Mouse (Mus musculus) c-Kit-positive CD71-positive TER-119-positive erythroid progenitor cells, embryonic 14.5 days (primary cell): ENCODE data around the gene Map3k14.
"Not testable (repeated sequence)": the region's sequence is repeated elsewhere in the genome, so short reads cannot be mapped to it uniquely, and the experiment has no call there.

Experiments used
- DNase-seq: peaks from one replicate; pipeline ENCODE4 v3.0.0-alpha.2; 2013; ENCODE audit warnings: low spot score

Map3k14 gene

GRCm38 (mm10) chr11:103267346-103268219, at the start of gene Map3k14:
TSS of gene Map3k14 (minus strand) at chr11:103267472.
- DNase-seq = peak; percentile 93

DNA sequence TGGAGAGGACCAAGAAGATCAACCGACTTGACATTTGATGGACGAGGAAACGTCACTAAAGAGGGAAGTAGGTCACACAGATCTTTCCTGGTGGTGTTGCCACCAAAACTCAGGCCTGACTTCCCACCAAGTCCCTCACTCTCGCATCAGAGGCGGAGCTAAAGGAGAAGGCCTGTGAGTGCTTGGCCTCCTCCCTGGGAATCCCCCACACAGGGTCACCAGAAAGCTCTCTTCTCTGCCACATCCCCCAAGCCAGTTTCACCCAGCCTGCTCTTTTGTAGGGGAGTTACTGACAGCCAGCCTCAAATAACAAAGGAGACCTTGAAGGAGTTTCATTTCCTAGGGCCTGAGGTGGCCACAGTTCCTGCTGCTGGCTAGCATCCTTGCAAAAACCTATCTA, 48.1 kb upstream of the Map3k14 start:
- DNase-seq = no peak

DNA sequence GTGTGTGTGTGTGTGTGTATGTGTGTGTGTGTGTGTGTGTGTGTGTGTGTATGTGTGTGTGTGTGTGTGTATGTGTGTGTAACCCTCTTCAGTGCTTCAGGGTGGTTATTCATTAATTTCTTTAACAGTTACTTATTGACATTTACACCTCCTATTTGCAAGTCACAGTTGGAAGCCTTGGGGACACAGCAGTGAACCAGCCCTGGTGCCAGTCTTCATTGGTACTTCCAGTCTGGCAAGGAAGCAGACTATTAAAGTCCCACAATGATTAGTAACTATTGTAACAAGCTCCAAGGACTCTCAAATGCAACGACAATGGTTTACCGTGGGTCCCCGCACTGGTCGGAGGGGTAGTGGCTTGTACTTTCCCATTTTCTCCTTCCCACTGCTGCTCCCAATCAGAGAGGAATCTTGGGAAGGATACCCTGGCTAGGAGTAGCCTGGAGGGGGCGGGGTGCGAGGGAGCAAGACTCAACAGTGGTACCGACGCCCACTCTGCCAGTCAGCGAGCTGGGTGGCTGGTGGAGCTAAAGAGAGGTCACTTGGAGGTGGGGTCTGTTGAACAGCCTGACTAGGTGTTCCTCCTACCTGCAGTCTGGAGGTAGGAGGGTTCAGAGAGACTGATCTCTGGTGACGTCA, 47.6 kb upstream of the Map3k14 start:
- DNase-seq = no peak

DNA sequence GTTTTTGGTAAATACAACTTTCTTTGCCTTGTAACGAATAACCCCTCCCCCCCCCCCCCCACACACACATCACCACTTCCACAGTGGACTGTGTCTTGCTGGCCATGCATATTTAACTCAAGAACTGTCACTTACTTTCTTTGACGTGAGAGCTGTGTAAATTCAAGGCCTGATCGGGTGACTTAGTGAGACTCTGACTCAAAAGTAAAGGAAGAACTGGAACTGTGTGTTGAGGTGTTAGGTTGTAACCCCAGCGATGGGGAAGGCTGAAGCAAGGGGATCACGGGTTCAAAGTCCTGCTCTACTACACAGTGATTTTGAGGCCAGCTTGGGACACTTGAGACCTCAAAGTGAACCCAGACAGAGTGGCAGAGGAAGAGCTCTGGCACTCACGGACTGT, 46.3 kb upstream of the Map3k14 start:
- no peak for DNase-seq

GRCm38 (mm10) chr11:103312655-103313255, 45.5 kb upstream of the Map3k14 start:
- no peak for DNase-seq

DNA sequence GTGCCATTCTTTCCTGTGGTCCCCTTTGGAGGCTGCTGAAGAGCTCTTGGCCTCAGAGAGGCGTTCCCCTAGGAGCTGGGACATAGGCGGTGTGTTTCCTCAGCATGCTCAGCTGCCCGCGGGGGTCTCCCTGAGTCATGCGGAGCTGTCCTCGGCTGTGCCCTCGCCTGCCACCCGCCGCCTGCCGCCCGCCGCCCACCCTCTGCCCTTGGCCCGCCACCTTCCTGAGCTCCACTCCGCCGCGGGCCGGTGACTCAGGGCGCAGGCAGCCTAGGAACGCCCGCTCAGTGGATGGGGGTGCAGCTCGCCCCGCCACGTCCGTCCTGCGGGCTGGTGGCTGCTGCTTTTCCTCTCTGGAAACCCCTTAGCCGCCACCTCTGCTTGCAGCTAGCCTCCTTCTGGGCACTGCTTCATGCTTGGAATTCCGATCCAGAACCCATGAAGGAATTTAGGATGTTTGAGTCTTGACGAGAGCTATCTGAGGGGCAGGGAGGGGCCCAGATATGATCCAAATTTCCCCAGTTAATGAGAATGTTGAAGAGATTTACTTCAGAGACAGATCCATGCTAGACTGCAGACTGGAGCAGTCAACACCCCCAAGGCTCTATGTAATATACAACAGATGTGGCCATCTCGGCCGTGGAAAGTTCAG, 44.8 kb upstream of the Map3k14 start:
- DNase-seq = no peak

DNA sequence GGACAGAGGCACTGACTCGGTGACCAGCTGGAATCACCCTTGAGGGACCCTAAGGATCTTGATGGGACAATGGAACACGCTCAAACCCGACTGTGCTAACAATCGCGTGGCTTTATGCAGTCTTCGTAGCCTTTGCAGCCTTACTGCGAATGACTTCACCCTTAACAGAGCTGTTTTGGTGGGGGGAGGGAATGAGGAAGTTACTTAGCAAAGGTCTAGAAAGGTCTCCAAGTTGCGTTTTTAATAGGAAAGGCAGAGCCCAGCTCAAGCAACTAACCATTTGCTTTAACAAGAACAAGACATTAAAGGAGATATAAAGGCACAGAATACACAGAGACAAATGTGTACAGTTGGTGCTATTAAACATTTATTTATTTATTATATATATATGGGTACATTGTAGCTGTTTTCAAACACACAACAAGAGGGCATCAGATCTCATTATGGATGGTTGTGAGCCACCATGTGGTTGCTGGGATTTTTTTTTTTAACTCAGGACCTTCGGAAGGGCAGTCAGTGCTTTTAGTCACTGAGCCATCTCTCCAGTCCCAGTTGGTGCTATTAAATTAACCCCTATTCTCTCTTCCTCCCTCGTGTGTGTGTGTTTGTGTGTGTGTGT, 42.8 kb upstream of the Map3k14 start:
- no peak for DNase-seq

- no peak for DNase-seq
Measured at GRCm38 (mm10) chr11:103307910-103308309, 40.6 kb upstream of the Map3k14 start.

DNA sequence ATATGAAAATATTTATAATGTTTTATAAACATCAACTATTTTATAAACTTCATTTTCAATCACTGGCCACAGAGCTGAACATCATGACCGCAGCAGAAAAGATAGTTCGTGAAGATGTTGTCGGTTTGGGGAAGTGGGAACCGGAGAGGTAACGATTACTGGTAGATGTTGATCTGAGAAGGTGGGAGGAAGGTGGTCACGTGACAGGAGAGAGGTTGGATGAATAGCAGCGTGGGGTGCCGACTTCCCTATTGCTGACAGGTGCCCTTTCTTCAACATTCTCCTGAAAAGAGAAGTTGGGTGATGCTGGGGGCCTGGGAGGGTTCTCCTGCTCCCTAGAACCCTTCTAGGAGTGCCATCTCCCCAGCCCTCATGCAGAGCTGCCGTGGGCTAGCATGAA, 37.3 kb upstream of the Map3k14 start:
- DNase-seq = no peak

GRCm38 (mm10) chr11:103294772-103295171, 27.5 kb upstream of the Map3k14 start:
- no peak for DNase-seq

DNA sequence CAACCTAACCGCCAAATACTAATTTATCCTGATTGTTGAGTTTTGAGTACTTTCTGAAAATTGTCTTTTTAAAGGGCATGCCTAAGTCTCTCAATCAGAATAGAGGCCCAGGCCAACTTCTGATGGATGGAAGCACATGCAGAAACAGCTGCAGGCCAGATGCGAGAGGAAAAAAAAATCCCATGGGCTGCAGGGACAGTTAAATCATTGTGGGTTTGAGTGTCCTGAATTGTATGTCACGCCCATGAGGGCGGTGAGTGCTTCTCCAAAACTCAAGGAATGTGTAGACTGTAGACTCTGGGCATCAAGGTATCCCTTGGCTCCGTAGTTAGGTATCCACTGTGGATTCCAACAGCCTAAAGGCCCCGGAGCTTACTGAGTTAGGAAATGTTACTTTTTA, 26.8 kb upstream of the Map3k14 start:
- DNase-seq = no peak

DNA sequence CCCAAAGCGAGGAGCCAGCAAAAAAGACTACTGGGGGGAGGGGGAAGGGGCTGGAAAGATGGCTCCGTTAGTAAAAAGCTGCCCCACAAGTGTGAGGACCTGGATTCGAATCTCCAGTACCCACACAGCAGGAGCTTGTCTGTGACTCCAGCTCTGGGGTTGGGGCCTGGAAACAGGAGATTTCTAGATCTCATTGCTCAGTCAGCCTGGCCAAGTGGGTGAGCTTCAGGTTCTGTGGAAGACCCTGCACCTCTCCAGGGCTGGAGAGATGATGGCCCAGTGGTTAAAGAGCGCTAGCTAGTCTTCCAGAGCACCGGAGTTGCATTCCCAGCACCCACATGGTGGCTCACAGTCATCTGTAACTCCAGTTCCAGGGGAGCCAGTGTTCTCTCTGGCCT, 25.6 kb upstream of the Map3k14 start:
- no peak for DNase-seq

DNA sequence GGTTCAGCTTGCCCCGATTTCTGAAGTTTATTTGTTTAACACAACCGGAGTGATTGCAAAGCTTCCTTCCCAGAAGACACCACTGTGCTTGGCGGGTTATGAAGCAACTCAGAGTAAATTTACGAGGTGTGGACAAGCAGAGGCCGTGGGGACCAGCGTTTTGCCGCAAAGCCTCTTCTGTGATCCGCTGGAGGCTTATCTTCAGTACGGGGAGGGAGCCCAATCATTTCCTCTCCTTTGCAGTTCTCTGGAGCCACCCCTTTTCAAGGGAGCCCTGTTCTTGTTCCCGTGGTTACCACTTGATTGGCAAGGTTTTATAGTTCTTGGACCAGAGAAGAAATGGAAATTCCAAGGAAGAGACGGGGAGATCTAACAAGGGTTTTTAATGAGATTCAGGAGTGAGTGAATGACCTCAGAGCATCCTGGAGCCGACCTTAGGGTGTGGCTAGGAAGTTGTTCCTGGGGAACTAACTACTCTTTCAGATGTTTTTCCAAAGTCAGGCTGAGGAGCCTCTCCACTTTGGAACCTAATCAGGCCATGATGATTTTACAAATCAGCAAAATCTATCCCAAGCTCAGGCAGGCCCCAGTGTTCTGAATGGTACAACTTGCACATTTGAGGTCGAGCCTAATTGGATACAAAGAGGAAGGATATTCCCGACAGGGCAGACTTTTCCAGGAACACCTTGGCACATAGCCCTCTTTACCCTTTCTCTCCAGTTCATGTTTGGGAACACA, 25.0 kb upstream of the Map3k14 start:
- DNase-seq = no peak

- not testable (repeated sequence) for DNase-seq
Measured at GRCm38 (mm10) chr11:103290841-103291240, 23.6 kb upstream of the Map3k14 start.

- no peak for DNase-seq
Measured at GRCm38 (mm10) chr11:103288291-103288963, 21.2 kb upstream of the Map3k14 start.

- DNase-seq = no peak
Measured at GRCm38 (mm10) chr11:103286910-103287309, 19.6 kb upstream of the Map3k14 start.

- no peak for DNase-seq
Measured at GRCm38 (mm10) chr11:103285951-103286350, 18.7 kb upstream of the Map3k14 start.

DNA sequence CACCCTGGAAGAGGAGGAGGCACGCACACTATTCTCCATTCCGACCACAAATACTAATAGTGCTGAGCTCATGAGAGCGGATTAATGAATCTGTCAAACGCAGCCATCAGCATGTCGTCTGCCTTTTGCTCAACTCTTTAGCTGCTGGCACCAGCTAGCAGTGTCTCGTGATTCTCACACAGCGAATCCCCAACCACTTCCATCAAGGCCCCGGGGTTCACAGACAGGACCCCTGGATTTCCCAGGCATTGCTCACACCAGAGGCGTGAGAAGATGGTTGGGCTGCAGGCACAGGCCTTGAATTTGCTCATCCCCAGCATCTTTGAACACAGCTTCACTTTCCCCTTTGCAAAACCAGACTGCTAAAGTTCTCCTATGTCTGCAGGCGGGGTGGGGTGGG, 18.0 kb upstream of the Map3k14 start:
- DNase-seq = no peak

DNA sequence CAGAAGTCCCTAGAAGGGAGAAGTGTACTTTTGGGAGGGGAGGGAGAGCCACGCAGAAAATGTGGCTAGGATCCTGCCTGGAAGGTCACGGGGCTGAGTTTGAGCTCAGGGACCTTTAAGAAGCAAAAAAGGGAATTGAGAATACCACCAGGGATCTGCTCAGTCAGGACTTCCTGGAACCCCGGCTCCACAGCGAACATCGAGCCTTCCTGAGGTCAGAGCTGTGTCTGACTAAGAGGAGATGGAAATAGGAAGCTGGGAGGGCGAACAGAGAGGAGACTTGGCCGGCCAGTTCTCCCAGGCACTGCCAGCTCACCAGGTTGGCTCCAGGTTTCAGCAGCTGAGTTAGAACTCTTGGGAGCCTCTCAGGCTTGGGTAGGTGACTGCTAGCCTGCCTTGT, 14.5 kb upstream of the Map3k14 start:
- no peak for DNase-seq

- DNase-seq = no peak
Measured at GRCm38 (mm10) chr11:103276450-103276849, 9.2 kb upstream of the Map3k14 start.

GRCm38 (mm10) chr11:103272888-103273287, 5.6 kb upstream of the Map3k14 start:
- DNase-seq = no peak
